In genomic region chr8:123980239-123980638, GRCm38 (mm10) we compare ENCODE assay signal across 1 mouse cellular context.
A peak's percentile ranks its signal among the peaks of the same experiment; 100 is the strongest.
TF ChIP-seq lines count a peak whose summit lies in the region.

No protein-coding gene starts in this region.

TF ChIP-seq in MEL, 35 proteins besides CTCF, POLR2A, EP300 and RAD21 (continued from another document):
- TF ChIP-seq USF2 (IDR thresholded peaks at IDR 0.05; ENCODE audit: borderline replicate concordance in 1 of 2, insufficient read depth in 1 of 2, low read depth in 1 of 2, low read length in 2 of 2), result no peak
- TF ChIP-seq GATA1 (IDR thresholded peaks at IDR 0.05; ENCODE audit: low read depth, low read length), result peak; percentile 72
- peak; percentile 11; the same call in 1 of the 2 replicates for TF ChIP-seq SIN3A (IDR thresholded peaks at IDR 0.05; ENCODE audit: low read length)
- no peak for TF ChIP-seq ZMIZ1 (IDR thresholded peaks at IDR 0.05; ENCODE audit: low read depth, low read length)
